Mouse (Mus musculus): ENCODE results near the gene Prl3c1. TPM values are rescaled to one million over a fixed set of nuclear protein-coding genes. Genes with fewer than 3 reads are reported as not detected.
"Not testable (repeated sequence)": the region's sequence is repeated elsewhere in the genome, so short reads cannot be mapped to it uniquely, and the experiment has no call there.

The Prl3c1 gene
- polyA plus RNA-seq (2015; fragmentation: Nextera tagmentation; extraction: Ambion mirVana), result not detected in 2 replicates

- Histone ChIP-seq H3K4me3 (replicated peaks; ENCODE audit: low read depth, low read length) (no peak within 1 kb of the TSS), H3K36me3 (ENCODE audit: insufficient read depth, low read length) (no peaks in the 10 kb centered on the region), H3K4me1 (replicated peaks; ENCODE audit: insufficient read depth, low read length) (no peaks in the 10 kb centered on the region), H3K4me2 (ENCODE audit: low read length) (no peak within 1 kb of the TSS), H3K27ac (no peak within 1 kb of the TSS), H3K9ac (ENCODE audit: low read depth, low read length) (no peak within 1 kb of the TSS), H3K27me3 (ENCODE audit: insufficient read depth, low read length) (no peaks in the 10 kb centered on the region), H3K9me3 (replicated peaks; ENCODE audit: low read length) (no peaks in the 10 kb centered on the region)
- ATAC-seq (replicated peaks; ENCODE audit: low FRiP score, low read depth) (no peak), DNase-seq (ENCODE audit: low spot score) (no peak)
- 83% methylated on average over 1 of the region's 1 CpGs for WGBS
- no peak for TF ChIP-seq CTCF (IDR thresholded peaks at IDR 0.05; ENCODE audit: low read depth)
Observed at GRCm38 (mm10) chr13:27196359-27196758, at the start of gene Prl3c1. Prl3c1 (plus strand) TSS chr13:27196659.

GRCm38 (mm10) chr13:27148264-27148663 lies 48.2 kb upstream of the Prl3c1 start:
- no peak overlapping the region for H3K9ac ChIP-seq (ENCODE audit: low read depth, low read length)

GRCm38 (mm10) chr13:27156490-27156889 lies 40.0 kb upstream of the Prl3c1 start, which contains the start of gene Prl3d3:
Prl3d3 (plus strand) TSS chr13:27156790.
- H3K9ac ChIP-seq (ENCODE audit: low read depth, low read length); H3K4me2 ChIP-seq (ENCODE audit: low read length); H3K9me3 ChIP-seq (replicated peaks; ENCODE audit: low read length); H3K27ac ChIP-seq; H3K36me3 ChIP-seq (ENCODE audit: insufficient read depth, low read length); H3K4me3 ChIP-seq (replicated peaks; ENCODE audit: low read depth, low read length); H3K4me1 ChIP-seq (replicated peaks; ENCODE audit: insufficient read depth, low read length); H3K27me3 ChIP-seq (ENCODE audit: insufficient read depth, low read length); ATAC-seq (replicated peaks; ENCODE audit: low FRiP score, low read depth); DNase-seq (ENCODE audit: low spot score): not testable (repeated sequence)
- 84% methylated on average over 3 of the region's 3 CpGs for WGBS

More at GRCm38 (mm10) chr13:27148264-27148663, 48.2 kb upstream of the Prl3c1 start:
- no peak overlapping the region for H3K4me3 ChIP-seq (replicated peaks; ENCODE audit: low read depth, low read length)
- H3K9me3 ChIP-seq (replicated peaks; ENCODE audit: low read length), result no peaks in the 10 kb centered on the region
- H3K36me3 ChIP-seq (ENCODE audit: insufficient read depth, low read length), result no peaks in the 10 kb centered on the region
- no peak overlapping the region for H3K27ac ChIP-seq
- no peak for ATAC-seq (replicated peaks; ENCODE audit: low FRiP score, low read depth)
- TF ChIP-seq CTCF (IDR thresholded peaks at IDR 0.05; ENCODE audit: low read depth), result no peak
- H3K4me2 ChIP-seq (ENCODE audit: low read length), result no peak overlapping the region
- DNase-seq (ENCODE audit: low spot score), result no peak
- H3K4me1 ChIP-seq (replicated peaks; ENCODE audit: insufficient read depth, low read length), result no peaks in the 10 kb centered on the region
- WGBS, result 56% methylated on average over 1 of the region's 1 CpGs
- no peaks in the 10 kb centered on the region for H3K27me3 ChIP-seq (ENCODE audit: insufficient read depth, low read length)

- 92% methylated on average over 1 of the region's 1 CpGs for WGBS
- no peak for ATAC-seq (replicated peaks; ENCODE audit: low FRiP score, low read depth)
- Histone ChIP-seq H3K36me3 (ENCODE audit: insufficient read depth, low read length) (no peaks in the 10 kb centered on the region), H3K4me3 (replicated peaks; ENCODE audit: low read depth, low read length) (no peak within 1 kb of the TSS), H3K9me3 (replicated peaks; ENCODE audit: low read length) (no peaks in the 10 kb centered on the region), H3K27me3 (ENCODE audit: insufficient read depth, low read length) (no peaks in the 10 kb centered on the region), H3K4me2 (ENCODE audit: low read length) (no peak within 1 kb of the TSS), H3K9ac (ENCODE audit: low read depth, low read length) (no peak within 1 kb of the TSS), H3K4me1 (replicated peaks; ENCODE audit: insufficient read depth, low read length) (no peaks in the 10 kb centered on the region), H3K27ac (no peak within 1 kb of the TSS)
- no peak for DNase-seq (ENCODE audit: low spot score)
- TF ChIP-seq CTCF (IDR thresholded peaks at IDR 0.05; ENCODE audit: low read depth), result no peak
Observed at GRCm38 (mm10) chr13:27241547-27241946, 45.1 kb downstream of the Prl3c1 start, which contains the start of gene Prl3b1. Prl3b1 (plus strand) TSS chr13:27241847.

Other genes with a start within 250 kb of the Prl3c1 start
- not detected in 2 replicates for gene Prl, start 139.1 kb upstream of the Prl3c1 start, polyA plus RNA-seq (2015; fragmentation: Nextera tagmentation; extraction: Ambion mirVana)
- not detected in 2 replicates for gene Prl3d1, start 102.5 kb upstream of the Prl3c1 start, polyA plus RNA-seq (2015; fragmentation: Nextera tagmentation; extraction: Ambion mirVana)
- not detected in 2 replicates for gene Prl3d2, start 75.0 kb upstream of the Prl3c1 start, polyA plus RNA-seq (2015; fragmentation: Nextera tagmentation; extraction: Ambion mirVana)
- not detected in 2 replicates for gene Prl3d3, start 39.9 kb upstream of the Prl3c1 start, polyA plus RNA-seq (2015; fragmentation: Nextera tagmentation; extraction: Ambion mirVana)
- gene Prl3b1, start 45.2 kb downstream of the Prl3c1 start, polyA plus RNA-seq (2015; fragmentation: Nextera tagmentation; extraction: Ambion mirVana), result not detected in 2 replicates
- not detected in 2 replicates for gene Prl3a1, start 62.8 kb downstream of the Prl3c1 start, polyA plus RNA-seq (2015; fragmentation: Nextera tagmentation; extraction: Ambion mirVana)
- not detected in 2 replicates for gene Prl6a1, start 116.0 kb downstream of the Prl3c1 start, polyA plus RNA-seq (2015; fragmentation: Nextera tagmentation; extraction: Ambion mirVana)
- not detected in 2 replicates for gene Prl8a2, start 149.0 kb downstream of the Prl3c1 start, polyA plus RNA-seq (2015; fragmentation: Nextera tagmentation; extraction: Ambion mirVana)
- not detected in 2 replicates for gene Prl2b1, start 194.2 kb downstream of the Prl3c1 start, polyA plus RNA-seq (2015; fragmentation: Nextera tagmentation; extraction: Ambion mirVana)
- not detected in 2 replicates for gene Prl8a6, start 242.0 kb downstream of the Prl3c1 start, polyA plus RNA-seq (2015; fragmentation: Nextera tagmentation; extraction: Ambion mirVana)